Mouse (Mus musculus) limb, embryonic 11.5 days (tissue): ENCODE results near the gene Src. TPM values are rescaled to one million over a fixed set of nuclear protein-coding genes. Genes with fewer than 3 reads are reported as not detected.

Experiments used
- ATAC-seq: fragments of 200-750 bp; cut with Nextera tagmentation; 2 replicates; pipeline ENCODE4 v1.8.0; 2017; ENCODE audit warnings: low read depth; ENCODE audit not compliant: insufficient number of reproducible peaks, low FRiP score, low TSS enrichment
- DNase-seq: peaks from one replicate; pipeline ENCODE4 v3.0.0-alpha.2; 2015; ENCODE audit warnings: low spot score
- H3K27ac ChIP-seq: fragments of 300-500 bp; sonication (generic); replicated peaks from 2 replicates; pipeline ENCODE4 v1.5.1; 2014; ENCODE audit warnings: low read depth, mild to moderate bottlenecking, low read length
- H3K27me3 ChIP-seq: fragments of 300-500 bp; sonication (generic); 2 replicates; pipeline ENCODE4 v1.6.1; 2014; ENCODE audit warnings: mild to moderate bottlenecking, low read length, mixed read lengths; ENCODE audit not compliant: control insufficient read depth, insufficient read depth
- H3K36me3 ChIP-seq: fragments of 300-500 bp; sonication (generic); 2 replicates; pipeline ENCODE4 v1.6.1; 2014; ENCODE audit warnings: mild to moderate bottlenecking, low read length, moderate library complexity, mixed read lengths; ENCODE audit not compliant: control insufficient read depth, insufficient read depth
- H3K4me1 ChIP-seq: fragments of 300-500 bp; sonication (generic); 2 replicates; pipeline ENCODE4 v1.6.1; 2014; ENCODE audit warnings: low read length, mixed read lengths; ENCODE audit not compliant: control insufficient read depth, insufficient read depth
- H3K4me2 ChIP-seq: fragments of 300-500 bp; sonication (generic); 2 replicates; pipeline ENCODE4 v1.6.1; 2014; ENCODE audit warnings: low read depth, mild to moderate bottlenecking, moderate library complexity; ENCODE audit not compliant: severe bottlenecking
- H3K4me3 ChIP-seq: fragments of 300-500 bp; sonication (generic); 2 replicates; pipeline ENCODE4 v1.5.1; 2014; ENCODE audit warnings: low read depth, low read length
- H3K9ac ChIP-seq: fragments of 300-500 bp; sonication (generic); 2 replicates; pipeline ENCODE4 v1.6.1; 2014; ENCODE audit warnings: mild to moderate bottlenecking, low read length
- H3K9me3 ChIP-seq: fragments of 300-500 bp; sonication (generic); 2 replicates; pipeline ENCODE4 v1.6.1; 2016; ENCODE audit warnings: low read length; ENCODE audit not compliant: control insufficient read depth
- WGBS: fragments of 180-500 bp; shearing (Covaris S2); extraction: QIAGEN DNeasy Blood & Tissue Kit; methylation state at CpG from one replicate; pipeline ENCODE4 v1.1.7; 2014; 5-methylcytosine and 5-hydroxymethylcytosine counted together
- polyA plus RNA-seq: library from polyadenylated mRNA; unstranded; fragments of >200 nt; fragmentation: Nextera tagmentation; extraction: Ambion mirVana; gene quantifications from 2 replicates; pipeline ENCODE4 v1.2.1, GENCODE M21; 2014

Src gene
- polyA plus RNA-seq, 1 experiment from 2014 or later: 18.5 TPM

DNA sequence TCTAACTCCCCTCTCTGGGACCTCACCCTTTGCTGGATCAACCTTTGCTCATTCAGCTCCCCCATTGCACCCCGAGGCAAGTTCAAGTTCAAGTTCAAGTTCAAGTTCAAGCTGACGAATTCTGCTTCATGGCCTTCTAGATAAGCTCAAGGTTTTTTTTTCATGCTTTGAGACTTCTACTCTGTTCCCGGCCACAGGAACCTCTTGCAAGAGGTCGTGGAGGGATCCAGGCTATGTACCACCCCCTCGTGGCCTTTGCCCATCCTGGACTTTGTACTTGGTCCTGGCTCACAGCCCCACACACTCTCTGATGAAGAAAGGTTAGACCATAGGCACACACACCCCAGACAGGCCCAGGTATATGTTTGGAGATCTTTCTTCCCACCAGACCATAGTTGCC is 90.9 kb downstream of the Src start:
- 78% methylated on average over 5 of the region's 5 CpGs for WGBS
- Histone ChIP-seq H3K9ac (no peak overlapping the region), H3K4me3 (no peak overlapping the region), H3K27ac (no peak overlapping the region), H3K9me3 (no peaks in the 10 kb centered on the region), H3K36me3 (no peaks in the 10 kb centered on the region), H3K4me2 (no peak overlapping the region), H3K27me3 (no peaks in the 10 kb centered on the region), H3K4me1 (peaks cover 23% of the 10 kb centered on the region)
- ATAC-seq: no peak
- no peak for DNase-seq

- no peak for ATAC-seq
- no peaks in the 10 kb centered on the region for H3K36me3 ChIP-seq
- no peak overlapping the region for H3K4me3 ChIP-seq
- DNase-seq: no peak
- no peak overlapping the region for H3K9ac ChIP-seq
- no peaks in the 10 kb centered on the region for H3K9me3 ChIP-seq
- no peaks in the 10 kb centered on the region for H3K27me3 ChIP-seq
- H3K4me2 ChIP-seq: no peak overlapping the region
- H3K27ac ChIP-seq: no peak overlapping the region
- 89% methylated on average over 4 of the region's 4 CpGs for WGBS
- peaks cover 30% of the 10 kb centered on the region for H3K4me1 ChIP-seq
These were observed 91.8 kb downstream of the Src start for GRCm38 (mm10) chr2:157510031-157510430.

DNA sequence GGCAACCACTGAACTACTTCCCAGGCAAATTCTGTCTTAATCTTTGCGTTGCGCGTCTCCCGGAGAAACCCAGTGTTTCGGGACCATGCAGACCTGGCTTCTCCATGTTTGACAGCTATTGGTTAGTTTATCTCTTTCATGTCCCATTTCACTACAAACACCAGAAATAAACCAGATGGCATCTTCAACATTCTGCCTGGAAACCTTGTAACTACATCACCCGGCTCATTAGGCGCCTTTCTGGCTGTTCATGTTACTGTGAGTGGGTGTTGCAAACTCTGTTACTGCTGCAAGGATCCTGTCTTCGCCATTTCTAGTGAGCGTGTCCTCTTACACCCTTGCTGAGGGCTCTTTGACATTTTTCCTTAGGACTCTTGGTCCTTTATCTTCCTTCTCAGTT is 94.6 kb downstream of the Src start:
- Histone ChIP-seq H3K4me1 (peaks cover 23% of the 10 kb centered on the region), H3K4me3 (no peak overlapping the region), H3K9ac (no peak overlapping the region), H3K27ac (peak overlapping the region; percentile 74; the same call in 1 of the 2 replicates), H3K36me3 (no peaks in the 10 kb centered on the region), H3K27me3 (no peaks in the 10 kb centered on the region), H3K9me3 (no peaks in the 10 kb centered on the region), H3K4me2 (no peak overlapping the region)
- ATAC-seq (no peak), DNase-seq (peak; percentile 27)
- WGBS: 86% methylated on average over 9 of the region's 9 CpGs

GRCm38 (mm10) chr2:157513737-157514208 is 95.5 kb downstream of the Src start:
- 16% methylated on average over 9 of the region's 9 CpGs for WGBS
- Histone ChIP-seq H3K4me2 (no peak overlapping the region), H3K4me1 (peaks cover 26% of the 10 kb centered on the region), H3K9ac (peak overlapping the region; percentile 18), H3K27me3 (no peaks in the 10 kb centered on the region), H3K27ac (peak overlapping the region; percentile 74), H3K4me3 (no peak overlapping the region), H3K36me3 (no peaks in the 10 kb centered on the region), H3K9me3 (no peaks in the 10 kb centered on the region)
- ATAC-seq: peak; percentile 67
- DNase-seq: peak; percentile 71

DNA sequence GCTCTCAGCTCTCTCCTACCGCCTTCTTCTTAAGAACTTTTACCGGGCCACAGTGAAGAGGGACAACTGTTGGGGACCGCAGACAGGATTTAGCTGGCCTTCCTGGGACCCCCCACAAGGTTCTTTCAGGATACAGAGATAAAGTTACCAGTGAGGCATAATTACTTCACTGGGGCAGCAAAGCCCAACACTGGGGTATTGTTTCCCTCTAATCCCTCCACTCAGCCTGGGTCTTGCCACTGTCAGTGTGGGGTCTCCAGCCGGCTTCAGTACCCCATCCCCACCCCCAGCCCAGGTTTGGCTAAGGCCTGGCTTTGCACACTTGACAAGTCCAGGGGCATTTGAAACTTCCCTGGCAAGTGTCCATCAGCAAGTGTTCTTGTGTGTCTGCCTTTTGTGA is 96.1 kb downstream of the Src start:
- Histone ChIP-seq H3K9me3 (no peaks in the 10 kb centered on the region), H3K27ac (peak overlapping the region; percentile 74), H3K36me3 (no peaks in the 10 kb centered on the region), H3K27me3 (no peaks in the 10 kb centered on the region), H3K4me2 (no peak overlapping the region), H3K4me1 (peaks cover 27% of the 10 kb centered on the region), H3K4me3 (no peak overlapping the region), H3K9ac (no peak overlapping the region; the same call in 1 of the 2 replicates)
- ATAC-seq (peak; percentile 67; the same call in 1 of the 2 replicates), DNase-seq (peak; percentile 36)
- 13% methylated on average over 4 of the region's 4 CpGs for WGBS

GRCm38 (mm10) chr2:157517526-157517925 is 99.3 kb downstream of the Src start:
- Histone ChIP-seq H3K4me1 (peaks cover 36% of the 10 kb centered on the region), H3K4me2 (no peak overlapping the region), H3K9me3 (no peaks in the 10 kb centered on the region), H3K9ac (no peak overlapping the region), H3K4me3 (no peak overlapping the region), H3K27me3 (no peaks in the 10 kb centered on the region), H3K36me3 (no peaks in the 10 kb centered on the region), H3K27ac (no peak overlapping the region)
- 77% methylated on average over 6 of the region's 6 CpGs for WGBS
- ATAC-seq (no peak), DNase-seq (no peak)

GRCm38 (mm10) chr2:157518451-157518850 is 100.2 kb downstream of the Src start:
- 38% methylated on average over 7 of the region's 7 CpGs for WGBS
- no peak overlapping the region for H3K9ac ChIP-seq
- H3K36me3 ChIP-seq: no peaks in the 10 kb centered on the region
- no peaks in the 10 kb centered on the region for H3K9me3 ChIP-seq
- H3K4me2 ChIP-seq: no peak overlapping the region
- H3K27ac ChIP-seq: no peak overlapping the region
- H3K4me3 ChIP-seq: no peak overlapping the region
- H3K27me3 ChIP-seq: no peaks in the 10 kb centered on the region
- ATAC-seq (no peak), DNase-seq (no peak)
- H3K4me1 ChIP-seq: peaks cover 31% of the 10 kb centered on the region

- no peaks in the 10 kb centered on the region for H3K27me3 ChIP-seq
- peaks cover 21% of the 10 kb centered on the region for H3K4me1 ChIP-seq
- 67% methylated on average over 6 of the region's 6 CpGs for WGBS
- no peak overlapping the region for H3K4me2 ChIP-seq
- no peaks in the 10 kb centered on the region for H3K9me3 ChIP-seq
- no peak overlapping the region for H3K27ac ChIP-seq
- no peaks in the 10 kb centered on the region for H3K36me3 ChIP-seq
- no peak overlapping the region for H3K4me3 ChIP-seq
- no peak for ATAC-seq
- H3K9ac ChIP-seq: no peak overlapping the region
- DNase-seq: no peak
These were observed 101.2 kb downstream of the Src start for GRCm38 (mm10) chr2:157519452-157519851.

DNA sequence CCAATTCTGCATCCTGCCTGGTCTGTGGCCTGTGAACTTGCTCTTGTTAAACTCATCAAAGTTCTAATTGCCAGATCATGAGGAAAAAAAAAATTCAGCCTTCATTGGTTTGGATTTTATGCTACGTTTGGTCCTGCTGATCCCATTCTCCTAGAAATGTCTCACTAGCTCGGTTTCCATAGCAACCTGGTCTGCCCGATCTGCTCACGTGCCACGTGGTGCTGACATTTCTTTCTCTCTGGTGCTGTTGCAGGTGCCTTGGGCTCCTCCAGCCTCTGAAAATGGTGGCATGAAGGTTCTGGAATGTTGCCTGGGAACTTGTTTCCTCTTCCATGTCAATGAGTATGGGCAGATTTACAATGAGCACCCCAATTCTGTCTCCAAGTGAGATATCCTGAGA is 102.3 kb downstream of the Src start:
- H3K4me1 ChIP-seq: peaks cover 18% of the 10 kb centered on the region; the same call in 1 of the 2 replicates
- H3K27ac ChIP-seq: no peak overlapping the region
- H3K36me3 ChIP-seq: no peaks in the 10 kb centered on the region
- WGBS: 39% methylated on average over 5 of the region's 5 CpGs
- H3K9me3 ChIP-seq: no peaks in the 10 kb centered on the region
- ATAC-seq (no peak), DNase-seq (no peak)
- no peak overlapping the region for H3K4me2 ChIP-seq
- no peak overlapping the region for H3K9ac ChIP-seq
- no peaks in the 10 kb centered on the region for H3K27me3 ChIP-seq
- no peak overlapping the region for H3K4me3 ChIP-seq
